Mouse (Mus musculus) kidney, adult 9 months (tissue): ENCODE results near the gene Capn5.

ENCODE experiments used
- DNase-seq: peaks from one replicate; pipeline ENCODE4 v3.0.0; 2022

Gene Capn5

DNA sequence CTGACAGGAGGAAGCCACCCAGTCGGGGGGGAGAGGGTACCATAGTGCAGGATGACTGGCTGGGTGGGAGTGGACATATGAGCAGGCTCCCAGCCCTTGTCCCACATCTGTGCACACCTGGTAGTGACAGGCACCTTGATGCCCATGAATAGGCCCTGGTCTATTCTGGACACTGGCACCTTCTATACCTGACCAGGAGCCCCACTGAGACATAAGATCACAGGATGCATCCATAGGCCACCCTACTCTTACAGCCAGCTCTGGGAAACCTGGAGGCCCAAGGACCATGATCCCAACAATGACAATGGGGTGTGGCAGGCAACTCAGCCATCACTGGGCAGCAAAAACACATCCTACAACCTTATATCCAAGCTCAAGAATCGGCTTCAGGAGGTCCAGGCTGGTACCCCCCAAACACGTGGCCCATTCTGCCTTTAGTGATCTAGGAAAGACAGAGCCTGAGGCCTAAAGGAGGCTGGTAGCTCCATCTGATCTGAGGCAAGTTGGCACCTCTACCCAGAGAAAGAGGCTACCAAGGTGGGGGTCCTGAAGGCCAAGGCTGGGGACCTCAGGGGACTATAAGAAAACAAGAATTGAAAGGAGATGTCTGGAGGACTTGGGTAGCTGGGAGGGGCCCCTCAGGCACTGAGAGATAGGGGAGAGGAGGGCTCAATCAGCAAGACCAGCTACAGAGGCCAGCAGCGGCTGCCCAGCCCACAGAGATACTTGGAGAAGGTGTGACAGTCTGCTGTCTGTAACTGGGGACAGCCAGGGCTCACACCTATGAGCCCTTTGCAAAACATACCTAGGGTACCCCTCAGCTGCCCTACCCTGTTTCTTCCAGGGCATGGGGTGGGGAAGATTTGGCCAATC lies 3.0 kb downstream of the Capn5 start:
- no peak for DNase-seq

- DNase-seq = no peak
Observed at GRCm38 (mm10) chr7:98173408-98173807, 4.7 kb downstream of the Capn5 start.

GRCm38 (mm10) chr7:98172661-98173060 lies 5.4 kb downstream of the Capn5 start:
- DNase-seq = no peak

- DNase-seq = no peak
Observed at GRCm38 (mm10) chr7:98171141-98172073, 6.7 kb downstream of the Capn5 start.

DNA sequence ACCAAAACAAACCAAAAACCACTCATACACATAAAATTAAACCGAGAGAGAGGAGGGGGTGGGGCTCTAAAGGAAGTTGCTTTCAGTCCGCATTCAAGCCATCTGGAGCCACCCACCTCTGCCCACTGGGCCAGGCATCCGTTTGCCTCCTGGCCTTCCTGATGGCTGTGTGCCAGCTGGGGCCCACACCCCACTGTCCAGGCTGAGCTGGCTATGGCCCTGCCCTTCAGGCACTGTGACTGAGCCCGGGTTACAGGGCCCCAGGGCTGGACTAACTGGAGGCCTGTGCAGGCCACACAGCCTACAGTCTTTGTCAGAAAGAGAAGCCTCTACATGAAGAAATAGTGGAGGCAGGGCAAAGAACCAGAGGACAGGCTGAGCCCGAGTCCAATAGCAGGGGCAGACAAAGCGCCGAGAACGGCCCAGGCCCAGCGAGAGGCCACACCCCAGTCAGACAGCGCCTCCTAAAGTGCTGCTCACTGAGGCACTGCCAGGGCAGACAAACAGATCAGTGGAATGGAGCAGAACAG lies 13.0 kb downstream of the Capn5 start:
- DNase-seq = no peak

GRCm38 (mm10) chr7:98164382-98164998 lies 13.6 kb downstream of the Capn5 start:
- no peak for DNase-seq

GRCm38 (mm10) chr7:98163700-98164099 lies 14.4 kb downstream of the Capn5 start:
- DNase-seq = no peak

- no peak for DNase-seq
Observed at GRCm38 (mm10) chr7:98162239-98162638, 15.8 kb downstream of the Capn5 start.

DNA sequence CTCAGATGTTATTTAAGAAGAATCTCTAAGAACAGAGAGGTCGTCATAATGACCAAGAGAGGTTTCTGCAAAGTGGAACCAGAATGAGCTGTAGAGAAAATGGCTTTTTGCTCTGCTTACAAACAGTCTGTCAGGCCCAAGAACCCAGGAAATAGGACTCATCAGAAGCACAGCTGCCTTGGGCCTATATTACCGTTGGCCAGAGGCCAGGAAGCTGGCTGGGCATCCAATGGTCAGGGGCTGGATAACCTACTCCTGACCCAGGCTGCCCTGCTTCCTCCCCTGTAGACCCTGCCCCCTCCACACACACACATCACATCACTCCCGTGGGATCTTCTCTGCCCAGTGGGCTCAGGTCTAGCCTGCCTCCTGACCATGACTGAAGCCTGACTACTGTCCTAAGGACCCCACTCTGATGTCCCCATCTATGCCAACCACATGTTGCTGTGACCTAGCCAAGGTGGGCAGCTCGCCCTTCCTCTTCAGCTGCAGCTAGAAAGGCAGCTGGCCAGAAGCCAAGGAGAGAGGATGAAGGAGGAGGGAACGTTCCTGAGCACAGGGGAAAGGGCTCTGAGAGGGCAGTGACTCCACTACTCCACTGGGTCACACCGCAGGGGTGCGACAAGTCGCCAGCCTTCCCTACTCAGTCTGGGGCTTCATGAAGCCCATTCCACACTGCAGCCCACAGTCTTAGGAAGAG lies 17.9 kb downstream of the Capn5 start:
- no peak for DNase-seq

GRCm38 (mm10) chr7:98158481-98158880 lies 19.6 kb downstream of the Capn5 start:
- peak; percentile 80 for DNase-seq

GRCm38 (mm10) chr7:98157636-98158332 lies 20.3 kb downstream of the Capn5 start:
- no peak for DNase-seq

DNA sequence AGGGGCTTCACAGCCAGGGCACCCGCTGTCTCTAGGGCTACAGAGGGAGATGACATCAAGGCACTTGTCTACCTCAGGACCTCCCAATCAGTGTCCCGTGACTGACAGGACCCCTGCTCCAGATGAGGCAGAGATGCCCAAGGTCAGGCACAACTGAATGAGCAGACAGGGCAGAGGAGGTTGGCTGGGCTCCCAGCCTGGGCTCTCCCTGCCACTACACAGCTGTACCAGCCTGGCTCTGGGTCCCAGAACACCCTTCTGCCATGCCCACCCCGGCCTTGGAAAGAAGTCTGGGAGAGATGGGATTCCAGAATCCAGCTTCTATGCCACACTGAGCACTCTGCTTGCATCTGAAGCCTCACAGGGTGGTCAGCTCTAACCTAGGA lies 21.8 kb downstream of the Capn5 start:
- DNase-seq = no peak

DNA sequence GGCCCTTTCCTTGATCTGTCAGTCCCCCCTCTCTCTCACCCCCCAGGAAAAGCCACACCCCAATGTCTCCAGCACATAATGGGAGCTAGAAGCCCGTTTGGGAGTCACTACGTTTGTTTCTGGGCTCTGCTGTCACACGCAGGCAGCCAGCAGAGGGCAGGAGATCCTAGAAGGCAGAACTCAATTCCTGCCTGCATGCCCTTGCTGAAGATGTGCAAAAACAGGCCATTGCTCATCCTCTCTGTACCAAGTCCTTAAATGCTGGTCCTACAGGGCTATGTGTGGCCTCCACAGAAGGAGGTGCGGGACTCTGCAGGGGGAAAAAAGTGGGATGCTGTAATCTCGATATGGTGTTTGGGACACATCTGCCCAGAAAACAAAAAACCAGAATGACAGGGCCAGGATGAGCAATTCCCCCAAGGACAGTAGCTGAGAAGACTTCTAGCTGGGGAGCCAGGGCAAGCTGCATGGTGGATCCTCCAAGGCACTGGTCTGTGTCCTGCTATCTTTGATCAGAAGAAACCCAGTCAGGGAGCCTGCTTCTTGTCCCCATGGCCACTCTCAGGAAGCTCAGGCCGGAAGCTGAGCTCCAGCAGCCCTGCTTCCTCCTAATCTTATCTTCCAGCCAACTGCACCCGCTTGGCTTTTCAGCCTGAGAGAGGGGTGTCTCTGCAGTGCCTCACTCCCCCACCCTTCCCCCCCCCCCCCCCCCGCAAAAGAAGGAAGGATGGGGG lies 22.4 kb downstream of the Capn5 start:
- peak; percentile 76 for DNase-seq

- DNase-seq = no peak
Observed at GRCm38 (mm10) chr7:98153892-98154291, 24.2 kb downstream of the Capn5 start.

DNA sequence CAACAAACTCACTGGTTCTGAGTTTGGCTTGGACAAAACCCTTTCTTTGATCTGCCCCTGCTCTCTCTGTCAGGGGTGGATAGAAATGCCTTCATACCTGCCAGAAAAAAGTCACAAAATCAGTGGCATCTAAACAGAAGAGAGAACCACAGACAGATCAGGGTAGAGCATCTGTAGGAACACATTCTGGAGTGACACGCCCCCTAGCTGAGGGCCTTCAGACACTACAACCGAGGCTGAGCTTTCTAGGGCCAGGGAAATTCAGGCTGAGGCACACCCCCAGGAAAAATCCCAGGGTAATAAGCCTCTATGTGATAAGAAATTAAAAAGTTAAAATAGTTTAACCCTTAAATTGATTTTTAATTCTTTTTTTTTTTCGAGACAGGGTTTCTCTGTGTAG lies 24.7 kb downstream of the Capn5 start:
- no peak for DNase-seq

GRCm38 (mm10) chr7:98152400-98152799 lies 25.7 kb downstream of the Capn5 start:
- no peak for DNase-seq

GRCm38 (mm10) chr7:98150525-98150924 lies 27.5 kb downstream of the Capn5 start:
- DNase-seq = no peak

DNA sequence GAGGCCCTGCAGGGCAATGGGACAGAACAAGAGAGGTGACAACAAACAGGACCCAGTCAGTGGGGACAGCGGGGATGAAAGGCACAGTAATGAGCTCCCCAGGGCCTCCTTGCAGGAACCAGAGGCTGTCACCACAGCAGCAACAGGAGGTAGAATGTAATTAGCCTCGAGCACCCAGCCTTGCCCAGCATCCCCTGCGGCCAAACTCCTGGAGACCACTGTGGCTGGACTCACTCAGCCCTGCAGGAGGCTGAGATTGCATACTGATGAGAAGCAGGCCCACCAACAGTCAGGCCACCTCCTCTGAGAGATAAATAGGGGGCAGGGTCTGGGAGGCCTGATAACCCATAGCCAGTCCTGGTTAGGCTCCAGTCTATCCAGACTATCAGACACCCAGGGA lies 28.3 kb downstream of the Capn5 start:
- no peak for DNase-seq

DNA sequence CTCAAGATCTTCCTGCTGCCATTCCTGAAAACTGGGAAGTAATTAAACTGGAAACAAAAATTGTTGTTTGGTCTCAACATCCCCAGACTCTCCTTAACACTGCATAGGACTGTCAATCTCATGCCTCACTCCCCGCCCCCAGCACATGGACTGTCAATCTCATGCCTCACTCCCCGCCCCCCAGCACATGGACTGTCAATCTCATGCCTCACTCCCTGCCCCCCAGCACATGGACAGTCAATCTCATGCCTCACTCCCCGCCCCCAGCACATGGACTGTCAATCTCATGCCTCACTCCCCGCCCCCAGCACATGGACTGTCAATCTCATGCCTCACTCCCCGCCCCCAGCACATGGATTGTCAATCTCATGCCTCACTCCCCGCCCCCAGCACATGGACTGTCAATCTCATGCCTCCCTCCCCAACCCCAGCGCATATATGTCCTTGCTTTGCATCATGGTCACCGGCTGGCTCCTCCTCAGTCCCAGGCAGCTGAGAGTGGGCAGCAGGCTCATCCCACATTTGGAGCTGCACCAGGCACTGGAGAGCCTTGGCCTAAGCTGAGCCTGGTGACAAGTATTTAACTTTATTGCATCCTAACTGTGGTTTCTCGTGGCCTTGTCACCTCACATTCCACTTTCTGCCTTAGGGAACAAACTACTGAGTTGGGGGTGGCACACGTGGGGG lies 29.2 kb downstream of the Capn5 start:
- no peak for DNase-seq

DNA sequence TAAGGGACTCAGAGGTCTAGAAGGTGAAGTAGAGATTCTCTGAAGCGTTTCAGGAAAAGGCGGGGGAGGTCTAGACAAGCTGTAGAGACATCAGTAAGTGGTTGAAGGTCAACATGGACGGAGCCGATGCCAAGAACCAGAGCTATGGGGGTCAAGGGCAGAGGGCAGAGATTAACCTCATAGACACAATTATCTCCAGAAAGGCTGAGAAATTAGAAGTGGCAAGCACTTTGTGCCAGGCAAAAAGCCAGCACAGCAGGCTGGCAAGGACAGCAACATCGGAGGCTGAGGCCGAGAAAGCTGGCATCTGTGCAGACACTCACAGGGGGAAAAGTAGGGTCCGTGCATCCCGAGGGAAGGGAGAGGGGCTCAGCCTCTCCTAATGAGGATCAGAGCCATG lies 30.3 kb downstream of the Capn5 start:
- DNase-seq = peak; percentile 90
